Mouse (Mus musculus): ENCODE measurements around the gene Slc25a22.

Slc25a22 gene

GRCm38 (mm10) chr7:141437178-141438120 lies at the start of gene Slc25a22:
Gene Slc25a22 (minus strand): TSS chr7:141437892.
- peak; percentile 88 for DNase-seq (ENCODE audit: low read depth, low spot score)

- DNase-seq (ENCODE audit: low read depth, low spot score): no peak
Observed at GRCm38 (mm10) chr7:141487141-141487540, 49.4 kb upstream of the Slc25a22 start.

DNA sequence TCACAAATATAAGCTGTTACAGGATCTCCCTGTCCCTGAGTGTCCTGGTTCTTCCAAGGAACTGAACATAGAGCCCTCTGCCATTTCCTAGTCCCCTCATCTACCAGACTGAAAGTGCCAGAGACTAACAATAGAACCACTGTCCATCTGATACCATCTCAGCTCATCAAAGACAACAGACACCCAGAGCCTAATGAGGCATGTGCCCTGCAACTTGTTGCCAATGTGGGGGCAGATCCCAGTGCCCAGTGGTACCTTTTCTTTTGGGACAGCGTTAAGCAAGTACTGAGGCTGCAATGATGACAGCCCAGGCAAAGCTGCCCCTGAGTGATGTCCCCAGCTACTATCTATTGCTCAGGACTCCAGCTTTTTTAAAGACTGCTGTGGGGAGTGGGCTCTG lies 48.5 kb upstream of the Slc25a22 start:
- DNase-seq (ENCODE audit: low read depth, low spot score): no peak

DNA sequence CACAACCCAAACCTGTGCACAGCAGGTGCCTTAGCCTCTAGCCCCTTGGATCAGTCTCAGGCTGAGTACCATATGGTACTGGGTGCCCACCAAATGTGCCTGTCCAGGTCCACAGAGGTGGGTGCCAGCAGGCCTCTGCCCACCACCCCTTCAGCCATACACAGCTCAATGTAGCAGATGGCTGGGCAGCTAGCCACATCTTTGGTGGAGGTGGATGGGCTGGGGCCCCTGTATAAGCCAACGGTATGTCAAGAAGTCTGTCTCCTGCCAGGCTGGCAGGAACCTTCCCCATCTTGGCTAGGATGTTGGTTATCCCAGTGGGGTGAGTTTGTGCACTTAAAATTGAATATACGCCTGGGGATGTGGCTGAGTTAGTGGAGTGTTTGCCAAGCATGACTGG lies 47.9 kb upstream of the Slc25a22 start:
- DNase-seq (ENCODE audit: low read depth, low spot score): no peak

DNA sequence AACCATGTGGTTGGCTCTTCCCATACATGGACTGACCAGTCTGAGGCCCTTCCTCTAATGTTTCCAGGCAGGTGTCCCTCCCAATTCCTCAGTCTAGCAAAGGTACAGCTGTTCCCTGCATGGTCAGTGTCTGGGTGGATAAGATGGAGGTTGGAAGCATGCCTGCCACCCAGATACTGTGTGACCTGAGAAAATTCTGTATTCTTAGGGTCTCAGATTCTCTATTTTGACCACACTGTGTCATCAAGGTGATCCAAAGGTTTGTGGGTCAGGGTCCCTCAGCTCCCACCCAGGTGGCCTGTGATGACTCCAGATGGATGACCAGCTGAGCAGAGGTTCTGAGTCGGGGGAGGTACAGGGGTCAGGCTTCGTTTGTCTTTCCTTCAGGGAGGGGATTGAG lies 47.5 kb upstream of the Slc25a22 start:
- DNase-seq (ENCODE audit: low read depth, low spot score): no peak

GRCm38 (mm10) chr7:141484186-141485120 lies 46.8 kb upstream of the Slc25a22 start:
- no peak for DNase-seq (ENCODE audit: low read depth, low spot score)

- DNase-seq (ENCODE audit: low read depth, low spot score): no peak
Observed at GRCm38 (mm10) chr7:141483114-141483653, 45.5 kb upstream of the Slc25a22 start.

DNA sequence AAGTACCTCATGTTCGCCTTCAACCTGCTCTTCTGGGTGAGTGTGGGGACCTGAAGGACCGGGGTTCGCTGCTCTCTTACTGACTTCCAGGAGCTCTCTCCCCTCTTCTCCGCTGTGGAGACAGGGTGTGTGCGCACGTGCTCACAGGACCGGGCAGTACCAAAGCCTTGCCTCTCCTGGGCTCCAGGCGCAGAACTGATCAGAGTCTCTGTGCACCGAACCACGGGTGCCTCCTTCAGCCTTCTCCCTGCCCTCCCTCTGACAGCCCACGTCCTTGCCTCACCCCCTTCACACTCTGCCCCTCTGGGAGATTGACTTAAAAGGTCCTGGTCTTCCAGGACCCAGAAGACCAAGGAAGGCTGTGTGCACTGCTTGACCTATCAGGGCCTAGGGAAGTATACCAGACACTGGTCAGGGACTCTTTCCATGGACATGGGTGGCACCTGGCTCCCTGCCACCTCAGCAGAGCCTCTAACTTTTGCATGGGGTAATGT lies 44.9 kb upstream of the Slc25a22 start:
- no peak for DNase-seq (ENCODE audit: low read depth, low spot score)

- DNase-seq (ENCODE audit: low read depth, low spot score): peak; percentile 73
Observed at GRCm38 (mm10) chr7:141481498-141482401, 44.1 kb upstream of the Slc25a22 start.

DNA sequence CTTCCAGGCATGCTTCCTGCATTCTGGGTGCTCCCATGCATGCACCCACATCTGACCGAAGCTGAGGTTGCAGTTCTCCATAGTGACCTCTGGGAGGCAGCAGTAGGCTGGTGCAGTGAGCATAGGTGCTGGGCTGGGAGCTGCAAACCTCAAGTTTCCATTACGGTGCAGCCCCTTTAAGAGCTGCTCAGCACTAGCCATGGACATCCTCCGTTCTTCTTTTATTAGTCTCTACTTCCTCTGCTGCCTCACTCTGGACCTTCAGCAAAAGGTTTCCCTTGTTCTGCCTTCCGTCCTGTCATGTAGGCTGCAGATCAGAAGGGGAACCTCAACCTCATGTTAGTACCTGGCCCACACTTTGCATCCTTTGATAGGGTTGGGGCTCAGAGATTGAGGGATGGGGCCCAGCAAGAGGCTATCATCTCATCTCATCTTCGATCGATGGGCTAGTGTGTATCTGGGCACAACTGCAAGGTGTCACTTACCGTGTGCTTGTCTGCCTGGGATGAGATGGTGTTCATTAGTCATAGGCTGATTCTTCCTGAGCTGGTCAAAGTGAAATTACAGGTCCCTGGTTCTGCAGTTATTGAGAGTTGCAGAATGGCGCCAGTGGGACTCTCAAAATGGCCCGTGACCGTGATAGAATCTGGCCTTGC lies 43.3 kb upstream of the Slc25a22 start:
- peak; percentile 92 for DNase-seq (ENCODE audit: low read depth, low spot score)

DNA sequence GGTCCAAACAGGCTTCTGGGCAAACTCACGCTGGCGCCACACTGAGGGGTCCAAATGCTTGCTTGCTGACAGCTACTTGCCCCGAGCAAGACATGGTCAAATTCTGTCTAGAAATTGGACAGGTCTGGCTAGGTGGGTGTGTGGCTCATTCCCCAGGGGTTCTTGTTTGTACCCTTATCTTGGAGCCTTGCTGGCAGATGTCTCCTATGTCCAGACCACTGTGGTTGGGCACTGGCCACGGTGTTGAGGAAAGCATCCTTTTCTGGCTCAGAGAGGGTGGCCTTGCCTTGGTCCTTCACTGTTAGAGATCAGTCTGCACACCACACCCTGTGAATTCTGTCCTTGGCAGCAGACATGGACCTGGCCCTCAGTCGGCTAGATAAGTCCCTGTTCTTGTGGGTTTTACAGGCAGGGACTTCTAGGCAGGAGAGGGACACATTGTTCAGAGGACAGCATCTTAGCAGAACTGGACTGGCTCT lies 40.6 kb upstream of the Slc25a22 start:
- no peak for DNase-seq (ENCODE audit: low read depth, low spot score)

DNA sequence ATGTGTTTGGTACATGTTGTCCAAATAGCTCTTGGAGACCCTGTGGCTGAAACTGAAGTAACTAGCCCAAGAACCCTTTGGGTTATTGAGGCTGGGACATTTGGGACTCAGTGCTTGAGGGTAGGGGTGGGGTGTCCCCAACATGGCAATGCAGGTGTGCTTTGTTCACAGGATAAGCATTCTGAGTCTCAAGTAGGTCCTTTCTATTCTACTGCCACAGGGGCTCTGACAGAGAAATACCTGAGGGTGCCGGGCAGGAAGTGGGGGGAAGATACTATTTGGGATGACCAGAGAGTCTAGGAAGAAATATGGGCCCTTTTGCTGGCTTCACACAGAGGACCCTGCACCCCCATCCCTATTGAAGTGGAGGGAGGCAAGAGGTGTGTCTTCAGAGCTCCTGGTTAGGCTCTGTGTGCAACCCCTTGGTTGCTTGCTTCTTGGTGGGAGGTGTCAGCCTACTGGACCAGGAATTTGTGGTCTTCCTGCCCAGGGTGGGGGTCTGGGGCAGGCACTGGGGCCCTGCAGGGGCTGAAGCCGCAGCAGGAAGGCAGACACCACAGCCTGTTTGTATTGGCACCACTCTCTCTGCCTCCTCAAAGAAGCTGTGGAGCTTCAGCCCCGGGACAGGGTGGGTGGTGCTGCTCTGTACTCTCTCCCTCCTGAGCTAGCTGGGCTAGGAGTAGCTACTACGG lies 40.0 kb upstream of the Slc25a22 start:
- DNase-seq (ENCODE audit: low read depth, low spot score): no peak

DNA sequence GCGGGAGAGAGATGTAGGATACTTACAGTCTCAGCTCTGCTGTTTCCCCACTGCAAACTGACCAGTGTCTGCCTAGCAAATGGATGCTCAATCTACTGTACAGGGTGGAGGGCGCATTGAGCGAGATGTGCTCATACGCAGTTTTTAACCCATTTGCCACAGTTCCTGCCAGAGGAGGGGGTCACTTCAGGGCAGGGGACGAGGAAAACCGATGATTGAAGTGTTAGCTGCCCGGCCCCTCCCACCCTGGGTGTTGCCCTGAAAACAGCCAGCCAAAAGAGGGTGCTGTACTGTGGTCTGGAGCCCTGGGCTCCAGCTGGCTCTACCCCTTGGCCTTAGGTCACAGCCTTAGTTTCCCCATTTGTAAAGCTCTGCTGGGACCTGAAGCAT lies 39.3 kb upstream of the Slc25a22 start:
- DNase-seq (ENCODE audit: low read depth, low spot score): peak; percentile 23

GRCm38 (mm10) chr7:141476226-141476980 lies 38.7 kb upstream of the Slc25a22 start:
- peak; percentile 45 for DNase-seq (ENCODE audit: low read depth, low spot score)

GRCm38 (mm10) chr7:141475805-141476158 lies 38.1 kb upstream of the Slc25a22 start:
- no peak for DNase-seq (ENCODE audit: low read depth, low spot score)

GRCm38 (mm10) chr7:141475011-141475804 lies 37.5 kb upstream of the Slc25a22 start, which contains the start of the genes Polr2l and Tspan4:
Gene Polr2l (minus strand): TSS chr7:141475132.
Gene Tspan4 (plus strand): TSS chr7:141475240.
- DNase-seq (ENCODE audit: low read depth, low spot score): peak; percentile 90

GRCm38 (mm10) chr7:141474160-141474559 lies 36.5 kb upstream of the Slc25a22 start:
- DNase-seq (ENCODE audit: low read depth, low spot score): no peak

DNA sequence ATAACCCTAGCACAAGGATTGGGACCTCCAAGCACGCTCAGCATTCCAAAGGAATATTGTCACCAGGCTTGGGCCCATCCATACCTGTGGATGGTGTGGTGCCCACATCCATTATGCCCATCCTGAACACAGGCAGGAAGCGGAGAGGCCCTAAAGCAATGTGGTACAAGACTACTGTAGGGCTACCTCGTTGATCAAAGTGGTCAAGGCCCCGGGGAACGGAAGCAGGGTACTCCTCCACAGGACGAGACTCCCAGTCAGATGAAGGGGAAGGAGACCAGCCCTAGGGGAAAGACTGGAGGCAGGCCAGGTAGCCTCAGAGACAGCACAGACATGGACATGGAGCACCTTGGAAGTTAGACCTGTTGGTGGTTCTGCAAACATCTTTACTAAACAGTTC lies 35.1 kb upstream of the Slc25a22 start:
- no peak for DNase-seq (ENCODE audit: low read depth, low spot score)

Data from CD4-positive, CD25-positive, alpha-beta regulatory T cell, adult 2 months (primary cell).